27 mouse cellular contexts compared by ENCODE assay signal in genomic region chr2:7038991-7039390, GRCm38 (mm10).
DNase-seq lines count a peak whose midpoint lies in the region; ATAC-seq and TF ChIP-seq lines count a peak whose summit lies in the region.
"Had no signal": no experiment of that assay in that cellular context is flagged by ENCODE, and none has a peak within 500 bp of the region (broad histone marks: within the 10 kb centered on the region; RNA-seq: fewer than 3 reads in every experiment).

No protein-coding gene starts in this region.

- 0 out of 2 replicates have a peak, but pooled peaks cover 4% of the 10 kb centered on the region for H3K4me1 ChIP-seq in forebrain, postnatal 0 days (ENCODE audit: insufficient read depth)
- peaks cover 5% of the 10 kb centered on the region; the same call in 1 of the 2 replicates for H3K4me1 ChIP-seq in forebrain, embryonic 13.5 days
- H3K4me1 ChIP-seq: embryonic facial prominence, embryonic 13.5 days; heart, embryonic 10.5 days; liver, embryonic 13.5 days; midbrain, embryonic 13.5 days had no signal

- H3K27ac ChIP-seq in forebrain, postnatal 0 days (ENCODE audit: low read depth, low read length), result 0 out of 2 replicates have a peak overlapping the region, but pooled peaks have one; percentile 45
- no peak overlapping the region for H3K27ac ChIP-seq in forebrain, embryonic 13.5 days
- H3K27ac ChIP-seq in left cerebral cortex, adult 2 months, result peak overlapping the region; percentile 40; the same call in 1 of the 2 replicates
- H3K27ac ChIP-seq: embryonic facial prominence, embryonic 13.5 days; heart, embryonic 10.5 days; kidney, postnatal 0 days; liver, embryonic 13.5 days; midbrain, embryonic 13.5 days; stomach, embryonic 15.5 days had no signal

- DNase-seq in cerebellum, postnatal 14 days, result peak; percentile 73 to 78
- no peak for DNase-seq in cerebellum, postnatal 36 days
- DNase-seq in forebrain, postnatal 0 days, result no peak
- DNase-seq in left cerebral cortex, adult 2 months (ENCODE audit: extremely low spot score in 1 of 2, low spot score in 2 of 2), result no peak
- DNase-seq in left cerebral cortex, postnatal 10 days (ENCODE audit: extremely low spot score in 1 of 2, low spot score in 2 of 2), result no peak
- peak; percentile 39 for DNase-seq in retina, embryonic 14.5 days (ENCODE audit: low spot score)
- DNase-seq in urinary bladder, postnatal 25 days (ENCODE audit: low spot score), result no peak
- DNase-seq: adrenal gland, postnatal 10 days; cerebellum, adult 11 months; gastrocnemius, postnatal 10 days; heart, postnatal 36 days; kidney, adult 8-10 months; kidney, postnatal 4 days; liver, embryonic 13.5 days; lung, adult 18-20 months; lung, postnatal 4 days; right cerebral cortex, postnatal 25 days had no signal

- no peak for TF ChIP-seq CTCF in forebrain, postnatal 0 days (IDR thresholded peaks at IDR 0.05; ENCODE audit: low read depth)
- TF ChIP-seq CTCF in left cerebral cortex, adult 2 months (IDR thresholded peaks at IDR 0.05), result no peak

- no peak overlapping the region for H3K4me3 ChIP-seq in forebrain, postnatal 0 days (ENCODE audit: low read depth, low read length)
- no peak overlapping the region for H3K4me3 ChIP-seq in forebrain, embryonic 13.5 days
- no peak overlapping the region for H3K4me3 ChIP-seq in left cerebral cortex, adult 2 months
- H3K4me3 ChIP-seq: embryonic facial prominence, embryonic 13.5 days; heart, embryonic 10.5 days; liver, embryonic 13.5 days; megakaryocyte, embryonic 14.5 days; midbrain, embryonic 13.5 days; stomach, embryonic 15.5 days had no signal

- no peaks in the 10 kb centered on the region for H3K9me3 ChIP-seq in forebrain, postnatal 0 days (ENCODE audit: low read length)
- no peaks in the 10 kb centered on the region for H3K9me3 ChIP-seq in forebrain, embryonic 13.5 days (replicated peaks)
- H3K9me3 ChIP-seq: embryonic facial prominence, embryonic 13.5 days; heart, embryonic 10.5 days; liver, embryonic 13.5 days; megakaryocyte, embryonic 14.5 days; midbrain, embryonic 13.5 days; stomach, embryonic 15.5 days had no signal

- intact Hi-C loops in left cerebral cortex, adult 2 months (cut with DNase I), result no loop called here
- intact Hi-C loops in left cerebral cortex, postnatal 10 days (cut with DNase I), result no loop called here

- H3K27me3 ChIP-seq in forebrain, postnatal 0 days (ENCODE audit: insufficient read depth, low read length), result no peaks in the 10 kb centered on the region
- no peaks in the 10 kb centered on the region for H3K27me3 ChIP-seq in forebrain, embryonic 13.5 days
- H3K27me3 ChIP-seq: embryonic facial prominence, embryonic 13.5 days; liver, embryonic 13.5 days; megakaryocyte, embryonic 14.5 days; midbrain, embryonic 13.5 days; Patski; stomach, embryonic 15.5 days had no signal

- WGBS in forebrain, postnatal 0 days, result 64% methylated on average over 4 of the region's 4 CpGs
- WGBS in forebrain, embryonic 13.5 days, result 86% methylated on average over 4 of the region's 4 CpGs

- peak; percentile 59 for ATAC-seq in forebrain, postnatal 0 days
- ATAC-seq in forebrain, embryonic 13.5 days, result no peak
- ATAC-seq: intestine, embryonic 16.5 days; lung, postnatal 0 days; midbrain, embryonic 13.5 days; Patski had no signal

- H3K4me2 ChIP-seq in forebrain, postnatal 0 days (ENCODE audit: low read depth), result no peak overlapping the region
- H3K4me2 ChIP-seq in forebrain, embryonic 13.5 days, result no peak overlapping the region
- H3K4me2 ChIP-seq: embryonic facial prominence, embryonic 13.5 days; liver, embryonic 13.5 days; midbrain, embryonic 13.5 days; stomach, embryonic 15.5 days had no signal

- no peaks in the 10 kb centered on the region for H3K36me3 ChIP-seq in forebrain, postnatal 0 days (ENCODE audit: insufficient read depth)
- no peaks in the 10 kb centered on the region for H3K36me3 ChIP-seq in forebrain, embryonic 13.5 days (ENCODE audit: poor library complexity, severe bottlenecking)
- H3K36me3 ChIP-seq: embryonic facial prominence, embryonic 13.5 days; heart, embryonic 10.5 days; liver, embryonic 13.5 days; midbrain, embryonic 13.5 days; stomach, embryonic 15.5 days had no signal

- no peak overlapping the region for H3K9ac ChIP-seq in forebrain, postnatal 0 days
- H3K9ac ChIP-seq in forebrain, embryonic 13.5 days, result no peak overlapping the region
- H3K9ac ChIP-seq: embryonic facial prominence, embryonic 13.5 days; liver, embryonic 13.5 days; midbrain, embryonic 13.5 days; stomach, embryonic 15.5 days had no signal

Comparison
In these comparisons a context has a peak if more than half of its experiments do, and no peak if none do; other contexts are left out.
1. DNase-seq: peak in cerebellum, postnatal 14 days (2 of 2) and retina, embryonic 14.5 days (single experiment); none in cerebellum, postnatal 36 days (0 of 2), forebrain, postnatal 0 days (single experiment), left cerebral cortex, adult 2 months (0 of 2), left cerebral cortex, postnatal 10 days (0 of 2) and urinary bladder, postnatal 25 days (single experiment).